Mouse (Mus musculus) liver, adult 2 months (tissue): ENCODE data around the gene Zfp40.

Experiments used
- CTCF ChIP-seq: fragments of 200-500 bp; IDR thresholded peaks from 2 replicates; pipeline ENCODE4 v1.5.1; 2011; ENCODE audit warnings: low read depth, low read length, control low read depth
- POLR2A ChIP-seq: fragments of 200-500 bp; IDR thresholded peaks from 2 replicates; pipeline ENCODE4 v1.6.1; 2011; ENCODE audit warnings: low read length, control low read depth; ENCODE audit not compliant: insufficient read depth; ENCODE audit errors: extremely low read depth

GRCm38 (mm10) chr17:23187680-23188079, 5.4 kb downstream of the Zfp40 start:
- TF ChIP-seq CTCF (no peak), POLR2A (no peak)
